Mouse (Mus musculus): ENCODE measurements around the gene Gfi1. TPM values are rescaled to one million over a fixed set of nuclear protein-coding genes. Genes with fewer than 3 reads are reported as not detected.

Gfi1 gene
- 9.0 and 21.1 TPM in 2 replicates for polyA plus RNA-seq (2011; ENCODE audit: insufficient read depth, insufficient read length, low replicate concordance, missing spikeins)

DNA sequence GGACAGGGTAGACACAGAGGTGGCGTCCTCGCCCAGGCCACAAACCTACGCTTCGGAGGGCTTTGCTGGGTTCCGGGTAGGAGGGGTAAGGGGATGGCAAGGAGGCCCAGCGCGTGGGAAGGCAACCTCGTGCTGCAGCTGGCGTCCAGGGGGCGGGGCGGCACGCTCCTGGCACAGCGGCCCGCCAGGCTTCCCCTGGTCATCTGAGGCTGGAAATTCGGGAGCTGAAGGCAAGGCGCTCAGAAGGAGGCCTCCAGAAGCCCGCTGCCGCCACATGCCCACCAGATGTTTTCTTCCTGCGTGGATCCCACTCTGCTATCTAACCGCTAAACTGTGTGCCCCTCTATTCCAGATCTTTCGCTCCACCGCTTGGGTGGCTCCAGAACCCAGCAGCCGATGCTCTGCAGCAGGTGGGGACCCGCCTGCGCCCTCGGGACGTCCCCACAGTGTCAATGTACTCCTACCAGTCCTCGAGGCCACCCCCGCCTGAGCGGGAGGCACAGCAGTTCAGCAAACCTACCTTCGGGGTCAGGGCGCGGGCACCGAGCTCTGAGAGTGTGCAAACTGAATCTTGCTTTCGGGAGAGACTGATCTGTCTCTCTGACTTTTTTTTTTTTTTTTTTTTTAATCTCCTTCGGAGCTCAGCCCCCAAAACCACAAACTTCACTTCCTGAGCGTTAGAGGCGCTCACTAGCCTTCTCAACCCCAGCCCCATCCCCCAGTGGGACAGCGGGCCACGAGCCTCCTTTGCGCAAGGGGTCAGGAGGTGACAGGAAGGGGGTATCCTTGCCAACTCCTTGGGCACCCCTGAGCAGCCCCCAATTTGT lies at the start of gene Gfi1:
Gene Gfi1, minus strand, starts transcription at position 602 of the 827 bp plus-strand sequence.
- H3K27ac ChIP-seq (ENCODE audit: control insufficient read depth, insufficient read depth, low read depth, low read length, poor library complexity): peak within 1 kb of the TSS; percentile 87
- no peaks in the 10 kb centered on the region; the same call in 1 of the 2 replicates for H3K4me1 ChIP-seq (ENCODE audit: control insufficient read depth, insufficient read depth, low read length)
- H3K4me3 ChIP-seq (replicated peaks; ENCODE audit: control insufficient read depth, low read depth, low read length): peak within 1 kb of the TSS; percentile 68
- TF ChIP-seq POLR2A (IDR thresholded peaks at IDR 0.05; ENCODE audit: borderline replicate concordance, control insufficient read depth, low read depth, low read length): peak; percentile 48; the same call in 1 of the 2 replicates
- TF ChIP-seq CTCF (IDR thresholded peaks at IDR 0.05; ENCODE audit: control insufficient read depth, insufficient read depth, low read length): no peak
- WGBS: under 1% methylated on average over 41 of the region's 41 CpGs

DNA sequence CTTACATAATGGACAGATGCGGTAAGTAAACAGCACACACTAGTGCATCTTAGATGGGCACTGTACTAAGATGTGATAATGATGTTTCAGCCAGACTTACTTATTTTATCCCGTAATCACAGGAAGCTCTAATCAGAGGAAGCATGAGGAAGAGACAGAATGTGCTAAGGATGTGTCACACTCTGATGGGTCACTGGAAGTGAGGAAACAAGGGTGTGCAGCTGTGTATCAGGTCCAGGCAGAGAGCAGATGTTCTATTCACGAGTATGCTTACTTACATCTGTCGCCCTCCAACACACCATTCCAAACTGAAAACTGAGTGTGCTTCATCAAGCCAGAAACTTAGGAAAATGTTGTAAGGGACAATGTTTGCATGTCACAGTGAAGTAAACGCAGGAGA lies 46.2 kb upstream of the Gfi1 start:
- H3K27ac ChIP-seq (ENCODE audit: control insufficient read depth, insufficient read depth, low read depth, low read length, poor library complexity): no peak overlapping the region; the same call in 1 of the 2 replicates
- no peak overlapping the region for H3K4me3 ChIP-seq (replicated peaks; ENCODE audit: control insufficient read depth, low read depth, low read length)
- H3K4me1 ChIP-seq (ENCODE audit: control insufficient read depth, insufficient read depth, low read length): peaks cover 5% of the 10 kb centered on the region
- 44% methylated on average over 5 of the region's 5 CpGs for WGBS
- no peak for TF ChIP-seq POLR2A (IDR thresholded peaks at IDR 0.05; ENCODE audit: borderline replicate concordance, control insufficient read depth, low read depth, low read length)
- TF ChIP-seq CTCF (IDR thresholded peaks at IDR 0.05; ENCODE audit: control insufficient read depth, insufficient read depth, low read length): no peak

DNA sequence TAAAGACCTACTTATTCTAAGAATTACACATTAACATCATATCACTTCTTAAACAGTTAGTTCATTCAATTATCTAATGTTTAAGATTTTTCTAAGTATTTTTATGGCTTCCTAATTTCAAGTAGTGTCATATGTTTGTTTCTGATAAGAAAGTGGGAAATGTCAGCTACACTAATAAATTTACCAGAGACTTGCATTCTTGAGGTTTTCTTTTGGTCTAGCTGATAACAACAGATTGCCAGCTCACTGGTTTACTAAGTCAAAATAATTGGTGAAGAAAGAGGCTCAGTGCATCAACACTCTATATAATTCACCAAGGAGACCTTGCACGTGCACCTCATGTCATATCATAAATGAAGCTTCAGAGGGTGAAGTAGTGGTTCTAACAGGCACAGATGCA lies 42.4 kb upstream of the Gfi1 start:
- TF ChIP-seq POLR2A (IDR thresholded peaks at IDR 0.05; ENCODE audit: borderline replicate concordance, control insufficient read depth, low read depth, low read length) (no peak), CTCF (IDR thresholded peaks at IDR 0.05; ENCODE audit: control insufficient read depth, insufficient read depth, low read length) (no peak)
- Histone ChIP-seq H3K4me1 (ENCODE audit: control insufficient read depth, insufficient read depth, low read length) (peaks cover 3% of the 10 kb centered on the region), H3K4me3 (replicated peaks; ENCODE audit: control insufficient read depth, low read depth, low read length) (no peak overlapping the region), H3K27ac (ENCODE audit: control insufficient read depth, insufficient read depth, low read depth, low read length, poor library complexity) (no peak overlapping the region)
- 47% methylated on average over 1 of the region's 1 CpGs for WGBS

DNA sequence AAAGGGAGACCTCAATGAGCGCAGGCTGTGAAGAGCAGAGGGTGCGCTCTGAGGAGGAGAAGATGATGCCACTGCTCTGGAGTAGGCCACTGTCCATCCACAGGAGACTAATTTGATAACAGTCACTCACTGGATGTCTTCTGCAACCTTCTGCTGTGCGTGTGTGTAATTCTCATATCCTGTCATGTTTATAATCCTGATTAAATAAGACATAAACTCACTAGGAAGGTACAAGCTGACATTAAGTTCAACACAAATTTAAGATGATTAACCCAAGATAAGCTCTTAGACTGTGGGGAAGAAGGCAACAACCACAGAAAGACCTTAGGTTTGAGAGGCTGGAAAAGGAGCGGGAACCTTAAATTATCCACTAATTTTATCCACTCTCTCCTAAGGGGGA lies 40.1 kb upstream of the Gfi1 start:
- H3K4me3 ChIP-seq (replicated peaks; ENCODE audit: control insufficient read depth, low read depth, low read length): no peak overlapping the region
- no peaks in the 10 kb centered on the region; the same call in 1 of the 2 replicates for H3K4me1 ChIP-seq (ENCODE audit: control insufficient read depth, insufficient read depth, low read length)

GRCm38 (mm10) chr5:107764486-107764885 lies 38.6 kb upstream of the Gfi1 start:
- no peak overlapping the region for H3K4me3 ChIP-seq (replicated peaks; ENCODE audit: control insufficient read depth, low read depth, low read length)
- 19% methylated on average over 1 of the region's 1 CpGs for WGBS
- no peaks in the 10 kb centered on the region; the same call in 1 of the 2 replicates for H3K4me1 ChIP-seq (ENCODE audit: control insufficient read depth, insufficient read depth, low read length)
- H3K27ac ChIP-seq (ENCODE audit: control insufficient read depth, insufficient read depth, low read depth, low read length, poor library complexity): no peak overlapping the region
- TF ChIP-seq CTCF (IDR thresholded peaks at IDR 0.05; ENCODE audit: control insufficient read depth, insufficient read depth, low read length) (no peak), POLR2A (IDR thresholded peaks at IDR 0.05; ENCODE audit: borderline replicate concordance, control insufficient read depth, low read depth, low read length) (no peak)

More for the DNA sequence above, 40.1 kb upstream of the Gfi1 start:
- H3K27ac ChIP-seq (ENCODE audit: control insufficient read depth, insufficient read depth, low read depth, low read length, poor library complexity): no peak overlapping the region
- 95% methylated on average over 4 of the region's 4 CpGs for WGBS
- TF ChIP-seq POLR2A (IDR thresholded peaks at IDR 0.05; ENCODE audit: borderline replicate concordance, control insufficient read depth, low read depth, low read length): no peak
- no peak for TF ChIP-seq CTCF (IDR thresholded peaks at IDR 0.05; ENCODE audit: control insufficient read depth, insufficient read depth, low read length)

GRCm38 (mm10) chr5:107763674-107764073 lies 37.8 kb upstream of the Gfi1 start:
- TF ChIP-seq POLR2A (IDR thresholded peaks at IDR 0.05; ENCODE audit: borderline replicate concordance, control insufficient read depth, low read depth, low read length): no peak
- no peak for TF ChIP-seq CTCF (IDR thresholded peaks at IDR 0.05; ENCODE audit: control insufficient read depth, insufficient read depth, low read length)
- H3K4me1 ChIP-seq (ENCODE audit: control insufficient read depth, insufficient read depth, low read length): no peaks in the 10 kb centered on the region; the same call in 1 of the 2 replicates
- H3K4me3 ChIP-seq (replicated peaks; ENCODE audit: control insufficient read depth, low read depth, low read length): no peak overlapping the region
- no peak overlapping the region for H3K27ac ChIP-seq (ENCODE audit: control insufficient read depth, insufficient read depth, low read depth, low read length, poor library complexity)

GRCm38 (mm10) chr5:107759121-107759520 lies 33.3 kb upstream of the Gfi1 start:
- H3K4me1 ChIP-seq (ENCODE audit: control insufficient read depth, insufficient read depth, low read length): no peaks in the 10 kb centered on the region; the same call in 1 of the 2 replicates
- no peak overlapping the region for H3K4me3 ChIP-seq (replicated peaks; ENCODE audit: control insufficient read depth, low read depth, low read length)
- whole genome bisulfite sequencing: 30% methylated on average over 5 of the region's 5 CpGs
- no peak overlapping the region for H3K27ac ChIP-seq (ENCODE audit: control insufficient read depth, insufficient read depth, low read depth, low read length, poor library complexity)
- TF ChIP-seq POLR2A (IDR thresholded peaks at IDR 0.05; ENCODE audit: borderline replicate concordance, control insufficient read depth, low read depth, low read length) (no peak), CTCF (IDR thresholded peaks at IDR 0.05; ENCODE audit: control insufficient read depth, insufficient read depth, low read length) (no peak)

- TF ChIP-seq POLR2A (IDR thresholded peaks at IDR 0.05; ENCODE audit: borderline replicate concordance, control insufficient read depth, low read depth, low read length): no peak
- no peak for TF ChIP-seq CTCF (IDR thresholded peaks at IDR 0.05; ENCODE audit: control insufficient read depth, insufficient read depth, low read length)
- H3K27ac ChIP-seq (ENCODE audit: control insufficient read depth, insufficient read depth, low read depth, low read length, poor library complexity): no peak overlapping the region
- 81% methylated on average over 2 of the region's 2 CpGs for WGBS
- peaks cover 3% of the 10 kb centered on the region for H3K4me1 ChIP-seq (ENCODE audit: control insufficient read depth, insufficient read depth, low read length)
- H3K4me3 ChIP-seq (replicated peaks; ENCODE audit: control insufficient read depth, low read depth, low read length): no peak overlapping the region
Observed at GRCm38 (mm10) chr5:107756072-107756471, 30.2 kb upstream of the Gfi1 start.

Measured in bone marrow, adult 2 months (tissue).